Mouse (Mus musculus): ENCODE data around the gene Cfap45. TPM values are rescaled to one million over a fixed set of nuclear protein-coding genes. Genes with fewer than 3 reads are reported as not detected.

The Cfap45 gene
- polyA plus RNA-seq, 1 experiment from 2014 or later, result 2.4 TPM

DNA sequence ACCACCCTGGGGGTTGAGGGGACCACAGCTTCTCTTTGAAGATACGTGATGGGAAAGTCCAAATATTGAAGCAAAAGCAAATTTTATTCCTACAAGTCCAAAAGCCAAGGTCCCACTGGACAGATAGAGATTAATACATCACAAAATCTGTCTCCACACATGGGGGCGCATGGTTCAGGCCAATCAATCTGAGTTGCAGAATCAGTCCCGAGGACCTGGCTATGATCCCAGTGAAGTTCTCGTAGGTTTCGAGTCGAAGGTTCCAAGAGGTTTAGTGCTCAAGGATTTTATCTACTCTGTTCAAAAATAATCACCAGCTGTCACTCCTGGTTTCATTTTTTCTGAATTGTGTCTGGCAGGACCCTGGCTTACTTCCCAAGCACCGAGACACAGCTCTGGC lies 30.4 kb downstream of the Cfap45 start:
- no peaks in the 10 kb centered on the region for H3K9me3 ChIP-seq (replicated peaks; ENCODE audit: control insufficient read depth, low read length)
- 48% methylated on average over 7 of the region's 7 CpGs for WGBS
- no peak overlapping the region for H3K27ac ChIP-seq (ENCODE audit: low read depth, low read length)
- DNase-seq (ENCODE audit: low spot score) (no peak), ATAC-seq (no peak; the same call in 1 of the 2 replicates)
- no peaks in the 10 kb centered on the region for H3K27me3 ChIP-seq (replicated peaks; ENCODE audit: control insufficient read depth, insufficient read depth, low read length)
- peak overlapping the region; percentile 61 for H3K9ac ChIP-seq (ENCODE audit: low read length)
- no peaks in the 10 kb centered on the region for H3K36me3 ChIP-seq (ENCODE audit: control insufficient read depth, insufficient read depth, low read length)
- peak overlapping the region; percentile 51 for H3K4me2 ChIP-seq (ENCODE audit: low read length)
- peaks cover 15% of the 10 kb centered on the region for H3K4me1 ChIP-seq (ENCODE audit: control insufficient read depth, insufficient read depth, low read length)
- H3K4me3 ChIP-seq (ENCODE audit: low read depth, low read length), result peak overlapping the region; percentile 30; the same call in 1 of the 2 replicates

- ATAC-seq (no peak), DNase-seq (ENCODE audit: low spot score) (no peak)
- Histone ChIP-seq H3K9ac (ENCODE audit: low read length) (no peak overlapping the region), H3K4me3 (ENCODE audit: low read depth, low read length) (no peak overlapping the region), H3K36me3 (ENCODE audit: control insufficient read depth, insufficient read depth, low read length) (no peaks in the 10 kb centered on the region), H3K4me1 (ENCODE audit: control insufficient read depth, insufficient read depth, low read length) (peaks cover 15% of the 10 kb centered on the region), H3K9me3 (replicated peaks; ENCODE audit: control insufficient read depth, low read length) (no peaks in the 10 kb centered on the region), H3K27ac (ENCODE audit: low read depth, low read length) (no peak overlapping the region), H3K4me2 (ENCODE audit: low read length) (no peak overlapping the region), H3K27me3 (replicated peaks; ENCODE audit: control insufficient read depth, insufficient read depth, low read length) (no peaks in the 10 kb centered on the region)
- WGBS, result 23% methylated on average over 1 of the region's 1 CpGs
These were observed 32.0 kb downstream of the Cfap45 start for GRCm38 (mm10) chr1:172552623-172553022.

- no peak for ATAC-seq
- no peak within 1 kb of the TSS for H3K9ac ChIP-seq (ENCODE audit: low read length)
- peaks cover 6% of the 10 kb centered on the region for H3K4me1 ChIP-seq (ENCODE audit: control insufficient read depth, insufficient read depth, low read length)
- 73% methylated on average over 11 of the region's 11 CpGs for WGBS
- H3K4me3 ChIP-seq (ENCODE audit: low read depth, low read length), result no peak within 1 kb of the TSS
- no peak within 1 kb of the TSS for H3K27ac ChIP-seq (ENCODE audit: low read depth, low read length)
- no peak for DNase-seq (ENCODE audit: low spot score)
- H3K27me3 ChIP-seq (replicated peaks; ENCODE audit: control insufficient read depth, insufficient read depth, low read length), result 0 out of 2 replicates have a peak, but pooled peaks cover 3% of the 10 kb centered on the region
- no peaks in the 10 kb centered on the region for H3K9me3 ChIP-seq (replicated peaks; ENCODE audit: control insufficient read depth, low read length)
- no peaks in the 10 kb centered on the region for H3K36me3 ChIP-seq (ENCODE audit: control insufficient read depth, insufficient read depth, low read length)
- H3K4me2 ChIP-seq (ENCODE audit: low read length), result no peak within 1 kb of the TSS
These were observed 35.0 kb downstream of the Cfap45 start, which contains the start of gene Vsig8 for GRCm38 (mm10) chr1:172555638-172556037. TSS of gene Vsig8 (plus strand) at chr1:172555938.

DNA sequence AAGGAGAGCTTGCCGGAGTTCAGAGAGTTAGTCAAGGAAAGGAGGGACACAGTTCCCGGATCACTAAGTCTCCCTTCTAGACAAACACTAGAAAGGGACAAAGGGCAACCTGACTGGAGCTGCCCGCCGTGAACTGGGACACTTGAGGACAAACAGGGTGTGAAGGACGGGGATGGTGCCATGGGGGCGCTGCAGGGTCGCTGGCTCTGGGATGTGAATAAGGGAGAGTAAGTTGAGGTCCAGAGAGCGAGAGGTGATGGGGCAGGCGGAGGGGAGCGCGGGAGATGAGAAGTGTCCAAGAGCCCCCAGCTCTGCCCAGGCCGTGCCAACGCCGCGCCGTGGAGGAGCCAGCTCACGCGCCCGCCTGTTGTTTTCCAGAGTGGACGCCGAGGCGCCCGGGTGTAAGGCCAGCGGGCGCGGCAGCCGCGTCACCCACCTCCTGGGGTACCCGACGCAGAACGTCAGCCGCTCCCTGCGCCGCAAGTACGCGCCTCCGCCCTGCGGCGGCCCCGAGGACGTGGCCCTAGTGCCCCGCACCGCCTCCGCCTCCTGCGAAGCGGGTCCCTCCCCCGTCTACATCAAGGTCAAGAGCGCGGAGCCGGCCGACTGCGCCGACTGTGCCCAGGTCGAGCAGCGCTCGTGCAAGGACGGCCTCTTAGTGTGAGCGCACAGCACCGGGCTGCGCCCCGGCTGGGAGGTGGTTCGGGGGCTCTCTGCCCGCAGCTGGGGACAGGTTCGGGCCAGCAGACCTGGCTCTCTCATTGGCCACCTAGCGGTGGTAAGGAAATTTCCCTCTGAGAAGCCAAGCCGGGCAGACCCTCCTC lies 42.3 kb downstream of the Cfap45 start:
- ATAC-seq (peak; percentile 91), DNase-seq (ENCODE audit: low spot score) (peak; percentile 85)
- Histone ChIP-seq H3K27ac (ENCODE audit: low read depth, low read length) (no peak overlapping the region), H3K27me3 (replicated peaks; ENCODE audit: control insufficient read depth, insufficient read depth, low read length) (peaks cover 17% of the 10 kb centered on the region), H3K9ac (ENCODE audit: low read length) (peak overlapping the region; percentile 69), H3K4me3 (ENCODE audit: low read depth, low read length) (peak overlapping the region; percentile 71), H3K9me3 (replicated peaks; ENCODE audit: control insufficient read depth, low read length) (no peaks in the 10 kb centered on the region), H3K4me1 (ENCODE audit: control insufficient read depth, insufficient read depth, low read length) (peaks cover 5% of the 10 kb centered on the region; the same call in 1 of the 2 replicates), H3K4me2 (ENCODE audit: low read length) (peak overlapping the region; percentile 99), H3K36me3 (ENCODE audit: control insufficient read depth, insufficient read depth, low read length) (no peaks in the 10 kb centered on the region)
- under 1% methylated on average over 65 of the region's 66 CpGs for WGBS

- Histone ChIP-seq H3K9ac (ENCODE audit: low read length) (peak overlapping the region; percentile 69), H3K27ac (ENCODE audit: low read depth, low read length) (no peak overlapping the region), H3K27me3 (replicated peaks; ENCODE audit: control insufficient read depth, insufficient read depth, low read length) (peaks cover 17% of the 10 kb centered on the region), H3K4me3 (ENCODE audit: low read depth, low read length) (peak overlapping the region; percentile 71), H3K9me3 (replicated peaks; ENCODE audit: control insufficient read depth, low read length) (no peaks in the 10 kb centered on the region), H3K4me2 (ENCODE audit: low read length) (peak overlapping the region; percentile 99), H3K4me1 (ENCODE audit: control insufficient read depth, insufficient read depth, low read length) (peaks cover 5% of the 10 kb centered on the region; the same call in 1 of the 2 replicates), H3K36me3 (ENCODE audit: control insufficient read depth, insufficient read depth, low read length) (no peaks in the 10 kb centered on the region)
- ATAC-seq (no peak), DNase-seq (ENCODE audit: low spot score) (no peak)
- WGBS, result 2% methylated on average over 10 of the region's 10 CpGs
These were observed 42.8 kb downstream of the Cfap45 start for GRCm38 (mm10) chr1:172563465-172563828.

DNA sequence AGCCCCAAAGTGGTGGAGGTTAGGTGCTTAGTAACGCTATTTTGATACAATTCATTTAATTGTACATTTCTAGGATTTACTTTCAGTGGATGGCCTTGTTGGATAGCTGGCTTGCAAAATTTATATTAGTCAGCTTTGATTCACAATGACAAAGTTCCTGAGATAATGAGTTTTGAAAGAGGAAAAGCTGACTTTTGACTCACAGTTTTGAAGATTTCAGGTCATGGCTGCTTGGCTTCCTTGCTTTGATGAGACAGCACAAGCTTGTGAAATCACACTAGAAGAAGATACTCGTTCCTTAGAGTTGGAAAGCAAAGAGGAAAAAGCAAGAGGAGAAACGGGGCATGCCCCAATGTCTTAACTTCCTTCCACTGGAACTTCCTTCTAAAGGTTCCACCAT lies 45.5 kb downstream of the Cfap45 start:
- Histone ChIP-seq H3K4me1 (ENCODE audit: control insufficient read depth, insufficient read depth, low read length) (peaks cover 5% of the 10 kb centered on the region; the same call in 1 of the 2 replicates), H3K4me2 (ENCODE audit: low read length) (no peak overlapping the region), H3K27me3 (replicated peaks; ENCODE audit: control insufficient read depth, insufficient read depth, low read length) (peaks cover 12% of the 10 kb centered on the region), H3K9ac (ENCODE audit: low read length) (no peak overlapping the region), H3K4me3 (ENCODE audit: low read depth, low read length) (no peak overlapping the region), H3K36me3 (ENCODE audit: control insufficient read depth, insufficient read depth, low read length) (no peaks in the 10 kb centered on the region), H3K27ac (ENCODE audit: low read depth, low read length) (no peak overlapping the region), H3K9me3 (replicated peaks; ENCODE audit: control insufficient read depth, low read length) (no peaks in the 10 kb centered on the region)
- WGBS, result 80% methylated on average over 3 of the region's 3 CpGs
- no peak for DNase-seq (ENCODE audit: low spot score)
- ATAC-seq, result no peak

DNA sequence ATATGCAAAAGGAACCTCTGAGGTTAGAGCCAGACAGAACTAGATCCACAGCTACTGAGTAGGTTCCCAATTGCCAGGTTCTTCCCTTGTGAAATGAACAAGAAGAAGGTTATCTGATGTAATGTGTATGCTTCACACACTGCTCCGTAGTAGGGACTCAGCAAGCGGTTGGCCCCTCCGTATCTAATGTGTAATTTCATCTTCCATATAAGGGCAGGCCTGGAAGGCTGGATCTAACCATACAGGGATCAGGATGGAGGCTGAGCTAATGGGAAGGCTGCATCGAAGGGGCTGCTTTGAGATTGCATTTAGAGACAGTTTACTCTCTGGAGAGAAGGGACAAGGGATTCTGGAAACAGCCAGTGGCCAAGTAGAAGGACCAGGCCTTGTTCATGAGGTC lies 47.2 kb downstream of the Cfap45 start:
- no peak for ATAC-seq
- 78% methylated on average over 4 of the region's 4 CpGs for WGBS
- no peaks in the 10 kb centered on the region for H3K4me1 ChIP-seq (ENCODE audit: control insufficient read depth, insufficient read depth, low read length)
- no peak overlapping the region for H3K4me2 ChIP-seq (ENCODE audit: low read length)
- H3K4me3 ChIP-seq (ENCODE audit: low read depth, low read length), result no peak overlapping the region
- H3K27me3 ChIP-seq (replicated peaks; ENCODE audit: control insufficient read depth, insufficient read depth, low read length), result no peaks in the 10 kb centered on the region
- H3K27ac ChIP-seq (ENCODE audit: low read depth, low read length), result no peak overlapping the region
- H3K9me3 ChIP-seq (replicated peaks; ENCODE audit: control insufficient read depth, low read length), result no peaks in the 10 kb centered on the region
- no peaks in the 10 kb centered on the region for H3K36me3 ChIP-seq (ENCODE audit: control insufficient read depth, insufficient read depth, low read length)
- DNase-seq (ENCODE audit: low spot score), result no peak
- no peak overlapping the region for H3K9ac ChIP-seq (ENCODE audit: low read length)

GRCm38 (mm10) chr1:172580116-172580515 lies 59.5 kb downstream of the Cfap45 start:
- ATAC-seq (no peak), DNase-seq (ENCODE audit: low spot score) (no peak)
- 0 out of 2 replicates have a peak, but pooled peaks cover 7% of the 10 kb centered on the region for H3K27me3 ChIP-seq (replicated peaks; ENCODE audit: control insufficient read depth, insufficient read depth, low read length)
- no peak overlapping the region for H3K9ac ChIP-seq (ENCODE audit: low read length)
- 78% methylated on average over 6 of the region's 6 CpGs for WGBS
- no peak overlapping the region for H3K27ac ChIP-seq (ENCODE audit: low read depth, low read length)
- H3K36me3 ChIP-seq (ENCODE audit: control insufficient read depth, insufficient read depth, low read length), result no peaks in the 10 kb centered on the region
- no peaks in the 10 kb centered on the region for H3K4me1 ChIP-seq (ENCODE audit: control insufficient read depth, insufficient read depth, low read length)
- H3K4me2 ChIP-seq (ENCODE audit: low read length), result no peak overlapping the region
- H3K9me3 ChIP-seq (replicated peaks; ENCODE audit: control insufficient read depth, low read length), result no peaks in the 10 kb centered on the region
- H3K4me3 ChIP-seq (ENCODE audit: low read depth, low read length), result no peak overlapping the region

- no peak overlapping the region for H3K4me2 ChIP-seq (ENCODE audit: low read length)
- no peaks in the 10 kb centered on the region for H3K36me3 ChIP-seq (ENCODE audit: control insufficient read depth, insufficient read depth, low read length)
- no peak for DNase-seq (ENCODE audit: low spot score)
- peaks cover 12% of the 10 kb centered on the region for H3K4me1 ChIP-seq (ENCODE audit: control insufficient read depth, insufficient read depth, low read length)
- no peak overlapping the region for H3K27ac ChIP-seq (ENCODE audit: low read depth, low read length)
- no peak for ATAC-seq
- H3K4me3 ChIP-seq (ENCODE audit: low read depth, low read length), result no peak overlapping the region
- H3K27me3 ChIP-seq (replicated peaks; ENCODE audit: control insufficient read depth, insufficient read depth, low read length), result 0 out of 2 replicates have a peak, but pooled peaks cover 7% of the 10 kb centered on the region
- no peaks in the 10 kb centered on the region for H3K9me3 ChIP-seq (replicated peaks; ENCODE audit: control insufficient read depth, low read length)
- WGBS, result 86% methylated on average over 8 of the region's 8 CpGs
- no peak overlapping the region for H3K9ac ChIP-seq (ENCODE audit: low read length)
These were observed 61.8 kb downstream of the Cfap45 start for GRCm38 (mm10) chr1:172582436-172582835.
